Mouse (Mus musculus) midbrain, embryonic 13.5 days (tissue): Measurements from ENCODE around the gene Aagab. TPM values are rescaled to one million over a fixed set of nuclear protein-coding genes. Genes with fewer than 3 reads are reported as not detected.
A peak's percentile ranks its signal among the peaks of the same experiment; 100 is the strongest.

ENCODE experiments used
- ATAC-seq: fragments of 200-750 bp; cut with Nextera tagmentation; 2 replicates; pipeline ENCODE4 v1.8.0; 2017; ENCODE audit warnings: mild to moderate bottlenecking, moderate TSS enrichment, moderate library complexity
- H3K27ac ChIP-seq: fragments of 300-500 bp; sonication (generic); 2 replicates; pipeline ENCODE4 v1.5.1; 2015; ENCODE audit warnings: inconsistent platforms, mild to moderate bottlenecking, moderate library complexity
- H3K27me3 ChIP-seq: fragments of 300-500 bp; sonication (generic); 2 replicates; pipeline ENCODE4 v1.6.1; 2015; ENCODE audit warnings: mild to moderate bottlenecking, inconsistent platforms
- H3K36me3 ChIP-seq: fragments of 300-500 bp; sonication (generic); 2 replicates; pipeline ENCODE4 v1.6.1; 2015; ENCODE audit warnings: mild to moderate bottlenecking, inconsistent platforms
- H3K4me1 ChIP-seq: fragments of 300-500 bp; sonication (generic); replicated peaks from 2 replicates; pipeline ENCODE4 v1.6.1; 2015; ENCODE audit warnings: inconsistent platforms
- H3K4me2 ChIP-seq: fragments of 300-500 bp; sonication (generic); replicated peaks from 2 replicates; pipeline ENCODE4 v1.6.1; 2015; ENCODE audit warnings: moderate library complexity, mild to moderate bottlenecking, inconsistent platforms
- H3K4me3 ChIP-seq: fragments of 300-500 bp; sonication (generic); replicated peaks from 2 replicates; pipeline ENCODE4 v1.5.1; 2015; ENCODE audit warnings: mild to moderate bottlenecking, inconsistent platforms
- H3K9ac ChIP-seq: fragments of 300-500 bp; sonication (generic); replicated peaks from 2 replicates; pipeline ENCODE4 v1.6.1; 2015; ENCODE audit warnings: mild to moderate bottlenecking, inconsistent platforms
- H3K9me3 ChIP-seq: fragments of 300-500 bp; sonication (generic); 2 replicates; pipeline ENCODE4 v1.6.1; 2016; ENCODE audit warnings: mild to moderate bottlenecking, inconsistent platforms
- WGBS: fragments of 180-500 bp; shearing (Covaris S2); methylation state at CpG from one replicate; pipeline ENCODE4 v1.1.7; 2015; 5-methylcytosine and 5-hydroxymethylcytosine counted together
- polyA plus RNA-seq: library from polyadenylated mRNA; unstranded; fragments of >200 nt; fragmentation: Nextera tagmentation; extraction: Ambion mirVana; gene quantifications from 2 replicates; pipeline ENCODE4 v1.2.1, GENCODE M21; 2015

Gene Aagab
- polyA plus RNA-seq, 1 experiment from 2014 or later, result 60.0 TPM

GRCm38 (mm10) chr9:63632045-63632444 lies 29.6 kb downstream of the Aagab start:
- Histone ChIP-seq H3K27me3 (no peaks in the 10 kb centered on the region), H3K36me3 (peaks cover 41% of the 10 kb centered on the region), H3K4me2 (no peak overlapping the region), H3K9me3 (no peaks in the 10 kb centered on the region), H3K27ac (no peak overlapping the region), H3K4me1 (peaks cover 11% of the 10 kb centered on the region), H3K9ac (no peak overlapping the region), H3K4me3 (no peak overlapping the region)
- WGBS, result 62% methylated on average over 4 of the region's 4 CpGs
- no peak for ATAC-seq

DNA sequence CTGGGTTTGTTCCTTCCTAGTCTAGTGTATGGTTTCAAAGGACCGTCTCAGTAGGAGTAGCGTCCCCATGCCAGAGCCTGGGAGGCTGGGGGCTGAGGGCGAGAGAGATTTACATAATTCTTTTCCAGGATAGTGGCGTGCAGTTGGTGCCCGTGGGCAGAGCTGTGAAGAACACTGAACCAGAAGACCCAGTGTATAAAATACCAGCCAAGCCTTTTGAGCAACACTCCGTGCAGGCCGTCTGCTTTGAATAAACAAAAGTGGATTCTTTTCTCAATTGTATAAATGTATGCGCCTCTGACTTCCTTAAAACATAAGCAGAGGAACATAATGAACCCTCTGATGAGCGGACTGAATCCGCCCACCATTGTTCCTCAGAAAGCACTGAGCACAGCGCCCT lies 30.5 kb downstream of the Aagab start:
- WGBS, result 20% methylated on average over 11 of the region's 11 CpGs
- H3K27me3 ChIP-seq, result no peaks in the 10 kb centered on the region
- 0 out of 2 replicates have a peak overlapping the region, but pooled peaks have one; percentile 2 for H3K4me2 ChIP-seq
- peaks cover 43% of the 10 kb centered on the region for H3K36me3 ChIP-seq
- no peak overlapping the region for H3K4me3 ChIP-seq
- no peak overlapping the region; the same call in 1 of the 2 replicates for H3K27ac ChIP-seq
- H3K4me1 ChIP-seq, result peaks cover 11% of the 10 kb centered on the region
- H3K9ac ChIP-seq, result no peak overlapping the region
- no peaks in the 10 kb centered on the region for H3K9me3 ChIP-seq
- no peak for ATAC-seq

- H3K9ac ChIP-seq, result no peak overlapping the region
- no peak overlapping the region; the same call in 1 of the 2 replicates for H3K27ac ChIP-seq
- H3K4me1 ChIP-seq, result peaks cover 11% of the 10 kb centered on the region
- ATAC-seq, result no peak
- no peaks in the 10 kb centered on the region for H3K27me3 ChIP-seq
- H3K9me3 ChIP-seq, result no peaks in the 10 kb centered on the region
- H3K4me2 ChIP-seq, result no peak overlapping the region
- H3K4me3 ChIP-seq, result no peak overlapping the region
- WGBS, result 45% methylated on average over 7 of the region's 7 CpGs
- H3K36me3 ChIP-seq, result peaks cover 43% of the 10 kb centered on the region
Observed at GRCm38 (mm10) chr9:63633334-63633733, 30.9 kb downstream of the Aagab start.

GRCm38 (mm10) chr9:63636113-63636512 lies 33.7 kb downstream of the Aagab start:
- no peak for ATAC-seq
- 72% methylated on average over 7 of the region's 7 CpGs for WGBS

DNA sequence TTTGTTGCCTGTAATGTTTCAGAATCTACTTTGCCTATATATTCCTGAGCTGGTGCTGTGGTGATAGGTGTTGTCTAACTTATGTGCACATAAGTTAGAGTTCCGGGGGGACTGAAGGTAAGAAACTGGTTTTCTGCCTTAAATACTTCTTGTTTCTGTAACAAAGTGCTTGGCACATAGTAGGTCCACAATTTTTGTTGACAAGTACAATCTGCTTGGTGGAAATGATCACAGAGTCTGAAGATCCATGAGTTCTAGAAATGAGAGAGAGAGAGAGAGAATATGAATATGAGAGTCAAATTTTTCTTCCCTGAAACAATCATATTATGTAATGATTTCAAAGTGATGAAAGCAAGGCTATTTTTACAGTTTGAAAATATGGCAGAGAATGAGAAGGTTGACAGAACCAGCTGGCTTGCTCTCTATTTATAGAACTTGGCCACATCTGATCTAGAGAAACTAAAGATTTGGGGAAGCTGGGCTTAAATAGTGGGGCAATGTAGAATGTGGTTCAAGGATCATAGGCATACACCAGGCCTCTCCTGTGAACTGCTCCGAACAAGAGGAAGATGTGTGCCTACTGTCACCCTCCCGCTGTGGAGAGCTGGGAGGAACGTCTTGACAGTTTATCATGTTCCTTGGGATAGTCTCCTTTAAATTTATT lies 39.7 kb downstream of the Aagab start:
- H3K27ac ChIP-seq, result no peak overlapping the region
- H3K4me2 ChIP-seq, result no peak overlapping the region
- ATAC-seq, result no peak
- 89% methylated on average over 4 of the region's 4 CpGs for WGBS
- no peak overlapping the region for H3K9ac ChIP-seq
- no peaks in the 10 kb centered on the region for H3K9me3 ChIP-seq
- no peak overlapping the region for H3K4me3 ChIP-seq
- no peaks in the 10 kb centered on the region for H3K27me3 ChIP-seq
- no peaks in the 10 kb centered on the region for H3K4me1 ChIP-seq
- H3K36me3 ChIP-seq, result peaks cover 66% of the 10 kb centered on the region

More at GRCm38 (mm10) chr9:63636113-63636512, 33.7 kb downstream of the Aagab start:
- no peak overlapping the region for H3K9ac ChIP-seq
- H3K27me3 ChIP-seq, result no peaks in the 10 kb centered on the region
- no peak overlapping the region for H3K4me3 ChIP-seq
- H3K4me2 ChIP-seq, result no peak overlapping the region
- peaks cover 43% of the 10 kb centered on the region for H3K36me3 ChIP-seq
- peaks cover 11% of the 10 kb centered on the region for H3K4me1 ChIP-seq
- no peak overlapping the region for H3K27ac ChIP-seq
- H3K9me3 ChIP-seq, result no peaks in the 10 kb centered on the region

DNA sequence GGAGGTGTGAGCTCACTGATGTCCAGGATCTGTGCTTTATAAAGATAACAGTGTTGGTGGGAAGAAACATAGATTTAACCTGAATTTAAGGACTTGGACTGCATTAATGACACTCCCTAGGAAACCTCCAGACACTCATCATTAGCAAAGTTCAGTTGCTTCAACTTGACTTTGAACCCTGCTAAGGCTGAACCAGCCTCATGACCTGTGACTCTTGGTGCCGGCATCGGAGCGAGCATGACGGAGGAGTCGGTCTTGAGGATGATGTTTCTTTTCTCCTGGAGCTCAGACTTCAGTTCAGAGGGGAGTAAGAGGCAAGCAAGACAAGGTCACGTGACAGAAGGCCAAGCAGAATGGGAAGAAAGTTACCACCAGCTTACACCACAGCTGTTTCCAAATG lies 41.6 kb downstream of the Aagab start:
- Histone ChIP-seq H3K4me1 (no peaks in the 10 kb centered on the region), H3K9ac (no peak overlapping the region), H3K9me3 (no peaks in the 10 kb centered on the region), H3K4me2 (no peak overlapping the region), H3K27ac (no peak overlapping the region), H3K4me3 (no peak overlapping the region), H3K36me3 (peaks cover 61% of the 10 kb centered on the region), H3K27me3 (no peaks in the 10 kb centered on the region)
- no peak for ATAC-seq
- WGBS, result 94% methylated on average over 6 of the region's 6 CpGs

- no peak overlapping the region for H3K4me2 ChIP-seq
- no peak for ATAC-seq
- peaks cover 55% of the 10 kb centered on the region for H3K36me3 ChIP-seq
- no peak overlapping the region for H3K4me3 ChIP-seq
- 85% methylated on average over 8 of the region's 8 CpGs for WGBS
- no peaks in the 10 kb centered on the region for H3K9me3 ChIP-seq
- H3K27ac ChIP-seq, result no peak overlapping the region
- no peaks in the 10 kb centered on the region for H3K27me3 ChIP-seq
- 0 out of 2 replicates have a peak, but pooled peaks cover under 1% of the 10 kb centered on the region for H3K4me1 ChIP-seq
- no peak overlapping the region for H3K9ac ChIP-seq
Observed at GRCm38 (mm10) chr9:63645084-63645483, 42.6 kb downstream of the Aagab start.

DNA sequence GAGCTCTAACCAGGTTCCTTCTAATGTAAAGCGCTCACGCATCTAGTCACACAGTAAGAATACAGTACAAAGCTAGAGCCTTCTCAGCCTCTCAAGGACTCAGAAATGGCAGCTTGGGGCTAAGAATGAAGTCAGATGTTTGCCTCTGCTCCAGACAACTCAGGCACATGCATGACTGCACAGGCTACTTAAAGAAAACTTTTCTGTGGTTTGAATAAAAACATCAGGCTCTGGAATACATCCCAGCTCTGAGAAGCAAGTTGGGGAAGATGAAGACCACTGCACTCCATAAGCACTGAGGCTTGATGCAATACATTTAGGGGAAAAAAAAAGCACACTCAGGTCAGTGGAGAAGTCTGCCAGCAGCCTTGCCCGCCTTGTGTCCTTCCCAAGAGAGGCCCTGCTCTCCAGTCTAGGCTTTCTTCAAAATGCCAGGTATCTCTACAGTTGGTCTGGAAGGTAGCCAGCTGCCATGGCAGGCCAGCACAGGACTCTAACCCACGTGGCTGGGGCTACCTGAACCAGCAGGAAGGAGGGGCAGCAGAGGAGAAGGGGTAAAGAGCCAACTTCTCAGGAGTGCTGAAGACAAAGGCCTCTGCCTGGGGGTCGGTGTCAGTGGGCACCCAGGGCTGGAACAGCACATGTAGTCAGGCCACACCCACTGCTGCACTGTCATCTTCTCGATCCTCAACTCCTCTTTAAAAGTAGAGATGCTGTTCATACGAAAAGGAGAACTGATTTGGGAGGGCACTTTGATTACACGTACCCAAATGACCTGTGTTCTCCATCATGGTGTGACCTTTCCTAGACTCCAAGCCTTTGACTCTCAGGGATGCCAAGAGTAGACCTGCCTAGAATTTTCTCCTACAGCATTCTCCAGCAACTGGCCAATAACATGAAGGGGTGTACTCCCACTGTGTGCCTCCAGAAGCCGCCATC lies 45.4 kb downstream of the Aagab start:
- H3K9me3 ChIP-seq, result no peaks in the 10 kb centered on the region
- 85% methylated on average over 9 of the region's 9 CpGs for WGBS
- H3K4me3 ChIP-seq, result no peak overlapping the region
- 0 out of 2 replicates have a peak overlapping the region, but pooled peaks have one; percentile 19 for H3K27ac ChIP-seq
- H3K9ac ChIP-seq, result no peak overlapping the region
- ATAC-seq, result no peak
- H3K36me3 ChIP-seq, result peaks cover 38% of the 10 kb centered on the region
- peaks cover 17% of the 10 kb centered on the region for H3K4me1 ChIP-seq
- H3K27me3 ChIP-seq, result no peaks in the 10 kb centered on the region
- no peak overlapping the region for H3K4me2 ChIP-seq

- Histone ChIP-seq H3K4me2 (no peak overlapping the region), H3K27ac (no peak overlapping the region), H3K4me1 (peaks cover 24% of the 10 kb centered on the region), H3K36me3 (peaks cover 32% of the 10 kb centered on the region), H3K9ac (no peak overlapping the region), H3K27me3 (no peaks in the 10 kb centered on the region), H3K4me3 (no peak overlapping the region), H3K9me3 (no peaks in the 10 kb centered on the region)
- ATAC-seq, result no peak
- WGBS, result 84% methylated on average over 9 of the region's 9 CpGs
Observed at GRCm38 (mm10) chr9:63648520-63648918, 46.1 kb downstream of the Aagab start.

DNA sequence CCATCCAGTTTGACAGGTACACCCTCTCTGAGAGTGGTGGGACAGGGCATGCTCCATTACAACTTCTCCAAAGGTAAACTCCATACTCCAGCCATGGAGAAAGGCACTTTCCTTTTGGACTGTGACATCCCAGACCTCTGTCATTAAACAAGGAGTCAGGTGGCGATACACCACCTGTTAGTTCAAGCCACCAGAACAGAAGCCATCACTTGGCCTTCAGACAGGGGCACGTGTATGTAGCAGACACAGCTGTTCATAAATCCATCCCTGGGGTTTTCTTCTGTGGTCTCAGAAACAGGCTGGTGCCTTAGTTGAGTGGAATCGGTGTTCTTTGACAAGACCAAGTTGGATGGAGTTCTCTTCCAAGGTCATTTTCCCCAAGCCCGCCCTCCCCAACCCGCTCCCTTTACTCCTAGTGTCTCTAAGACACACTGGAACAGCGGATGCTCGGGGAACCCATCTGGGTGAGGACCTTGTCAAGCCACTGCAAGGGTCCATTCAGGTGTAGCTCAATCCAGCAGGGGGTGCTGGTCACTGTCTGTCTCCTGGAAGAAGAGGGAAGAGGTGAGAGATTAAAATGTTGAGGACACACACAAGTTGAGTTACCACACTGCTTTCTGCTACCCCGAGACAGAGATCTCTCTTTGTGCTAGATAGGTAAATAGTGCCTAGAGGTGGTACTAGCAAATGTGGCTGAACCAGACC lies 47.5 kb downstream of the Aagab start:
- Histone ChIP-seq H3K36me3 (peaks cover 22% of the 10 kb centered on the region), H3K27ac (no peak overlapping the region), H3K4me2 (no peak overlapping the region), H3K4me1 (peaks cover 39% of the 10 kb centered on the region), H3K27me3 (no peaks in the 10 kb centered on the region), H3K9me3 (no peaks in the 10 kb centered on the region), H3K4me3 (no peak overlapping the region), H3K9ac (no peak overlapping the region)
- ATAC-seq, result no peak
- WGBS, result 93% methylated on average over 8 of the region's 8 CpGs

GRCm38 (mm10) chr9:63650905-63651304 lies 48.4 kb downstream of the Aagab start:
- H3K9me3 ChIP-seq, result no peaks in the 10 kb centered on the region
- H3K4me3 ChIP-seq, result no peak overlapping the region
- no peaks in the 10 kb centered on the region for H3K27me3 ChIP-seq
- H3K36me3 ChIP-seq, result peaks cover 21% of the 10 kb centered on the region
- H3K4me1 ChIP-seq, result peaks cover 44% of the 10 kb centered on the region
- no peak overlapping the region for H3K9ac ChIP-seq
- WGBS, result 88% methylated on average over 14 of the region's 14 CpGs
- H3K27ac ChIP-seq, result 0 out of 2 replicates have a peak overlapping the region, but pooled peaks have one; percentile 16
- 0 out of 2 replicates have a peak, but pooled peaks have one; percentile 51 for ATAC-seq
- H3K4me2 ChIP-seq, result no peak overlapping the region
